Mouse (Mus musculus) heart, adult 10 weeks (tissue): ENCODE measurements around the gene Psmg3. TPM values are rescaled to one million over a fixed set of nuclear protein-coding genes. Genes with fewer than 3 reads are reported as not detected.

Experiments
- polyA plus RNA-seq: library from polyadenylated mRNA; stranded (reverse); fragments of 350-450 nt; fragmentation: Illumina TruSeq; extraction: RNeasy Lipid Tissue Mini Kit (QIAGEN cat#74804); gene quantifications from one replicate; pipeline ENCODE4 v1.2.3, GENCODE M21; 2014; ENCODE audit warnings: low read depth, low replicate concordance

The Psmg3 gene
- polyA plus RNA-seq: 13.1 TPM

GRCm38 (mm10) chr5:139826357-139827055 lies at the start of gene Psmg3, which contains the start of gene Gm26938:
Gene Psmg3 (minus strand): TSS chr5:139826885.
Gene Gm26938 (minus strand): TSS chr5:139826407.

DNA sequence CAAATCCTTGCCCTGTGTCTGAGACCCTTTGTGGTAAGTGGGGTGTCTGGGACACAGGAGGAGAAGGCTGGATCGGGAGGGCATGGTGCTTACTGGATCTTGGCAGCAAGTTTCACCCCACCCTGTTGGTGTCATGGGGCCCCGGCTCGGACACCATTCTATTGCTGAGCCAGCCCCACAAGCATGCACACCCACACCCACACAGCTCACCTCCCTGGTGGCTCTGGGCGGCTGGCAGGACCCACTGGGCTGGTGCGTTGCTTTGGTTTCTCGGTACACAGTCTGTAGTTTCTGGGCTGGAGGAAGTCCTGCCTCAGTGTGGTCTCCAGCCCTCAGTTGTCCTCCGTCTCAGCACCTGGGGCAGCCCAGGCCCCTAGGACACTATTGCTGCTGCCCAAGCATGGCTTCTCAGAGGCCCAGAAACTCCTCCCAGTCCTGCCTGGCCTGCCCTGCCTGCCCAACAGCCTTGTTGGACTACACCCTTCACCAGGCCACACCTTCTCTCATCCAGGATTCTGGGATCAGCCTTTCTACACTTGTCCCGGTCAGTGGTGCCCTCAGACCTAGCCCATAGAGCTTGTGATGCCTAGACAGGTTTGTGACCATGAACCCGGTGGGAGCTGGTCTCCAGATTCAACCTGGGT lies 7.0 kb downstream of the Psmg3 start, which contains the start of gene Tmem184a:
Gene Tmem184a, minus strand, starts transcription at position 380 of the 644 bp plus-strand sequence.

DNA sequence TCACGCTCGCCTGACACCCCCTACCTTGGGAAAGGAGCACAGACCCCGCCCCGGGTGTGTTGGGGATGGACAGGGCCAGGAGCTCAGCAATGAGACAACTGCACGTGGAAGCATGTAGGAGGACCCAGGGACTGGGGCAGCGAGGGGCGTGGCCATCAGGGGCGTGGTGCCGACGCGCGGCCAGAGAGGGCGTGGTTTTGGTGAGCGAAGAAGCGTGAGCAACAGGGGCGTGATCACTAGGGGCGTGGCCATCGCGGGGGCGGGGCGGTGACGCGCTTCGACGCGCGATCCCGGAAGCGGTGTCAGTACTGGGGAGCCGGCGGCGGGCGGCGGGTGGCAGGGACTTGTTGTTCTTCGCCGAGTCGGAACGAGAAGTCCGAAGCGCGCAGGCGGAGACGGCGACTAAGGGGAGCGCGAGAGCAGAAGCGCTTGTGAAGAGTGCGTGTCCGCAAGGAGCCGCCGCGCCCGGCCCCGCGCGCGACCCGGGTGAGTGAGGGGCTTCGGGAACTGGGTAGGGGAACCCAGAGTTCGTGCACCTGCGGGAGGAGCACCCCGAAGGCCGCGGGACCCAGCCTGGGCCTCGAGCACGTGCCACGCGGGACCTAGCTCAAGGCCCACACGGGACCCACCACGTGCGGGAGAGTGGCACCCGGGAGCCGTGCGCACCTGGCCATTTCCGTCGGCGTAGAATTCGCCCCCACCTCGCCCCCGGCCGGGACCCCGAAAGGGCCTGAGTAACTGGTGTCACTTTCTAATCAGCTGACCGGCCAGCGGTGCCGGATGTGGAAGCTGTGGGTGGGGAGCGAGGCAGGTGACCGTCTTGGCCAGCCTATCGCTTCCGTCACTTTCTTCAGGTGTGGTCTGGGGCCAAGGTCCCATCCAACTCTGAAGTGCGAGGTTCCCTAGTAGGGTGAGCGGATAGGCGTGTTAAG lies 35.2 kb downstream of the Psmg3 start, which contains the start of gene Mafk:
Gene Mafk, plus strand, starts transcription at position 287 of the 932 bp plus-strand sequence.

GRCm38 (mm10) chr5:139775216-139775926 lies 51.3 kb downstream of the Psmg3 start, which contains the start of gene Ints1:
Gene Ints1 (minus strand): TSS chr5:139775674.

Other genes with a start within 250 kb of the Psmg3 start
- gene Micall2, start 90.5 kb downstream of the Psmg3 start, polyA plus RNA-seq: 1.6 TPM
- 24.2 TPM for gene Ints1, start 51.2 kb downstream of the Psmg3 start, polyA plus RNA-seq
- gene Mafk, start 35.4 kb downstream of the Psmg3 start, polyA plus RNA-seq: 30.0 TPM
- not detected for gene Tmem184a, start 7.0 kb downstream of the Psmg3 start, polyA plus RNA-seq
- gene Gm26938, start 478 bp downstream of the Psmg3 start, polyA plus RNA-seq: not detected
- 0.18 TPM for gene Elfn1, start 81.1 kb upstream of the Psmg3 start, polyA plus RNA-seq